Mouse (Mus musculus) kidney, adult 2 months (tissue): ENCODE results near the gene Map4k2. TPM values are rescaled to one million over a fixed set of nuclear protein-coding genes. Genes with fewer than 3 reads are reported as not detected.

Experiments
- DNase-seq: peaks from one replicate; pipeline ENCODE4 v3.0.0; 2021
- H3K27ac ChIP-seq: fragments of 200-500 bp; 2 replicates; pipeline ENCODE4 v1.5.1; 2012; ENCODE audit warnings: low read depth, low read length, control low read depth, inconsistent platforms; ENCODE audit not compliant: insufficient read depth
- H3K27me3 ChIP-seq: fragments of 200-500 bp; replicated peaks from 2 replicates; pipeline ENCODE4 v1.6.1; 2012; ENCODE audit warnings: mild to moderate bottlenecking, moderate library complexity, low read length, inconsistent platforms; ENCODE audit not compliant: control insufficient read depth, insufficient read depth
- H3K36me3 ChIP-seq: fragments of 200-500 bp; 2 replicates; pipeline ENCODE4 v1.6.1; 2012; ENCODE audit warnings: mild to moderate bottlenecking, moderate library complexity, low read length, inconsistent platforms; ENCODE audit not compliant: control insufficient read depth, insufficient read depth
- H3K4me1 ChIP-seq: fragments of 200-500 bp; 2 replicates; pipeline ENCODE4 v1.6.1; 2011; ENCODE audit warnings: low read length; ENCODE audit not compliant: control insufficient read depth, insufficient read depth
- H3K4me3 ChIP-seq: fragments of 200-500 bp; 2 replicates; pipeline ENCODE4 v1.5.1; 2011; ENCODE audit warnings: mild to moderate bottlenecking, low read depth, low read length, control low read depth; ENCODE audit not compliant: insufficient read depth
- CTCF ChIP-seq: fragments of 200-500 bp; conservative IDR thresholded peaks from 2 replicates; pipeline ENCODE4 v1.5.1; 2011; ENCODE audit warnings: low read depth, mild to moderate bottlenecking, control low read depth, low read length, moderate library complexity, mixed read lengths; ENCODE audit not compliant: insufficient read depth, insufficient read length
- POLR2A ChIP-seq: fragments of 200-500 bp; IDR thresholded peaks from one replicate; pipeline ENCODE4 v1.6.1; 2011; ENCODE audit warnings: low read depth, low read length, control low read depth
- WGBS: fragments of 180-500 bp; shearing (Covaris S2); methylation state at CpG from one replicate; pipeline ENCODE4 v1.1.7; 2018; 5-methylcytosine and 5-hydroxymethylcytosine counted together
- polyA plus RNA-seq: library from polyadenylated mRNA; depleted of rRNA; stranded (reverse); fragments of >200 nt; gene quantifications from 2 replicates; pipeline ENCODE4 v1.2.3, GENCODE M21; 2012

Map4k2 gene
- polyA plus RNA-seq, 1 experiment, result 92.3 TPM

GRCm38 (mm10) chr19:6314513-6314912 is 26.4 kb upstream of the Map4k2 start:
- TF ChIP-seq POLR2A, result no peak
- H3K4me3 ChIP-seq, result no peak overlapping the region
- no peaks in the 10 kb centered on the region; the same call in 1 of the 2 replicates for H3K36me3 ChIP-seq
- no peaks in the 10 kb centered on the region for H3K27me3 ChIP-seq
- no peak overlapping the region for H3K27ac ChIP-seq
- 68% methylated on average over 8 of the region's 8 CpGs for WGBS
- DNase-seq, result no peak
- no peaks in the 10 kb centered on the region for H3K4me1 ChIP-seq

- 83% methylated on average over 14 of the region's 14 CpGs for WGBS
- Histone ChIP-seq H3K4me3 (no peak overlapping the region), H3K27ac (no peak overlapping the region), H3K27me3 (no peaks in the 10 kb centered on the region), H3K4me1 (no peaks in the 10 kb centered on the region), H3K36me3 (no peaks in the 10 kb centered on the region; the same call in 1 of the 2 replicates)
- DNase-seq, result no peak
- TF ChIP-seq CTCF, result no peak
- no peak for TF ChIP-seq POLR2A
These were observed 25.4 kb upstream of the Map4k2 start for GRCm38 (mm10) chr19:6315573-6315972.

GRCm38 (mm10) chr19:6318145-6318544 is 22.8 kb upstream of the Map4k2 start:
- H3K36me3 ChIP-seq, result no peaks in the 10 kb centered on the region; the same call in 1 of the 2 replicates
- 90% methylated on average over 12 of the region's 12 CpGs for WGBS
- DNase-seq, result no peak
- no peak overlapping the region for H3K4me3 ChIP-seq
- no peak overlapping the region for H3K27ac ChIP-seq
- H3K4me1 ChIP-seq, result no peaks in the 10 kb centered on the region
- H3K27me3 ChIP-seq, result no peaks in the 10 kb centered on the region
- TF ChIP-seq CTCF (no peak), POLR2A (no peak)

GRCm38 (mm10) chr19:6321358-6321757 is 19.6 kb upstream of the Map4k2 start:
- no peak for TF ChIP-seq POLR2A
- no peak for TF ChIP-seq CTCF
- Histone ChIP-seq H3K27ac (peak overlapping the region; percentile 41), H3K36me3 (no peaks in the 10 kb centered on the region), H3K4me3 (no peak overlapping the region), H3K4me1 (no peaks in the 10 kb centered on the region), H3K27me3 (no peaks in the 10 kb centered on the region)
- DNase-seq, result no peak
- 74% methylated on average over 8 of the region's 8 CpGs for WGBS

- DNase-seq, result no peak
- H3K27ac ChIP-seq, result peak overlapping the region; percentile 41
- H3K36me3 ChIP-seq, result no peaks in the 10 kb centered on the region
- no peaks in the 10 kb centered on the region for H3K4me1 ChIP-seq
- 78% methylated on average over 33 of the region's 33 CpGs for WGBS
- H3K27me3 ChIP-seq, result no peaks in the 10 kb centered on the region
- H3K4me3 ChIP-seq, result no peak overlapping the region
- TF ChIP-seq CTCF, result no peak
- TF ChIP-seq POLR2A, result no peak
These were observed 18.9 kb upstream of the Map4k2 start for GRCm38 (mm10) chr19:6321786-6322621.

DNA sequence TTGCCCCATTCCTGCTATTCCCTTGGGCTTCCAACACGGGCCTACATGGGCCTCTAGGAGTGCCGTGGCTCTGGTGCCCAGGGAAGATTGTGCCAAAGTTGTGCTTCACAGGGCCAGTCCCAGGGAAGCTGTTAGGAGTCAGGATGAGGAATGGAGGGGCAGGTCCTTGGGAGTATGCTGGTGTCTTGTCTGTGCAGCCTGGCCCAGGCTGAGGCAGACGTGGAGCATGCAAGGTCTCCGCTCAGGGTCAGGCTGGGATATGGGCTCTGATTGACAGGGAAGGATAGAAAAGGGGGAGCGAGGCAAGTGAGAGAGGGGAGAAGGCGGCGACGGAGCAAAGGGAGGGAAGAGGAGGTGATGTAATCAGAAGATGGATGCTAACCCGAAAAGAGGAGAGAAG is 16.2 kb upstream of the Map4k2 start:
- Histone ChIP-seq H3K27ac (no peak overlapping the region), H3K4me1 (no peaks in the 10 kb centered on the region), H3K36me3 (no peaks in the 10 kb centered on the region), H3K4me3 (no peak overlapping the region), H3K27me3 (no peaks in the 10 kb centered on the region)
- WGBS, result 87% methylated on average over 9 of the region's 9 CpGs
- no peak for DNase-seq
- no peak for TF ChIP-seq CTCF

- no peak for TF ChIP-seq CTCF
- TF ChIP-seq POLR2A, result no peak
- no peak for DNase-seq
- 43% methylated on average over 5 of the region's 5 CpGs for WGBS
These were observed 9.8 kb upstream of the Map4k2 start for GRCm38 (mm10) chr19:6331178-6331577.

More at GRCm38 (mm10) chr19:6331178-6331577, 9.8 kb upstream of the Map4k2 start:
- Histone ChIP-seq H3K4me3 (no peak overlapping the region), H3K27me3 (no peaks in the 10 kb centered on the region), H3K4me1 (peaks cover 11% of the 10 kb centered on the region), H3K36me3 (no peaks in the 10 kb centered on the region), H3K27ac (no peak overlapping the region)
